Mouse (Mus musculus): ENCODE measurements at regions not wholly inside any gene's neighbourhood (a gene's known extent, or its start where the extent isn't known, plus 50 kb on each side); places are given as distances from the start of the nearest gene placed in this dataset.
"Not testable (repeated sequence)": the region's sequence is repeated elsewhere in the genome, so short reads cannot be mapped to it uniquely, and the experiment has no call there.

DNA sequence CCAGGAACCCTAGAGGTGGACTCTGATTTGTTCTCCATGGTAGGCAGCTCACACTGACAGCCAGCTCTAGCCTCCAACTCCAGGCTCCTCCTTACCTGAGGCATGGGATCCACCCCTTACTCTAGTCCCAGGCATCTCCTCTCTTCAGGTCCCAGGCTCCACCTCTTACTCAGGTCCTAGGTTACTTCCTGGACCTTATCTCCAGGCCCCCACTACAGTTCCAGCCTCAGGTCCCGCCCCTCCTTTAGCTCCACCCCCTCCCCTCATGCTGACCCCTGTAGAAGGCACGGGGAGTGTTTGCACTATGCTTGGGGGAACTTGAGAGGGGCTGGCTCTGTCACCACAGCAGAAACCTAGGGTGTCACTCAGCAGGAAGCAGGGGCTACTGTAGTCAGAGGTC lies 399.2 kb downstream of the Ptpru start:
- no peak; the same call in 1 of the 2 replicates for ATAC-seq (replicated peaks; ENCODE audit: low FRiP score, low read depth)
- Histone ChIP-seq H3K27me3 (ENCODE audit: insufficient read depth, low read length) (no peaks in the 10 kb centered on the region), H3K36me3 (ENCODE audit: insufficient read depth, low read length) (no peaks in the 10 kb centered on the region), H3K27ac (no peak overlapping the region), H3K9ac (ENCODE audit: low read depth, low read length) (no peak overlapping the region), H3K4me3 (replicated peaks; ENCODE audit: low read depth, low read length) (no peak overlapping the region), H3K4me1 (replicated peaks; ENCODE audit: insufficient read depth, low read length) (no peaks in the 10 kb centered on the region), H3K4me2 (ENCODE audit: low read length) (no peak overlapping the region), H3K9me3 (replicated peaks; ENCODE audit: low read length) (no peaks in the 10 kb centered on the region)
- DNase-seq (ENCODE audit: low spot score) = no peak
- WGBS = 18% methylated on average over 2 of the region's 2 CpGs
- no peak for TF ChIP-seq CTCF (IDR thresholded peaks at IDR 0.05; ENCODE audit: low read depth)

DNA sequence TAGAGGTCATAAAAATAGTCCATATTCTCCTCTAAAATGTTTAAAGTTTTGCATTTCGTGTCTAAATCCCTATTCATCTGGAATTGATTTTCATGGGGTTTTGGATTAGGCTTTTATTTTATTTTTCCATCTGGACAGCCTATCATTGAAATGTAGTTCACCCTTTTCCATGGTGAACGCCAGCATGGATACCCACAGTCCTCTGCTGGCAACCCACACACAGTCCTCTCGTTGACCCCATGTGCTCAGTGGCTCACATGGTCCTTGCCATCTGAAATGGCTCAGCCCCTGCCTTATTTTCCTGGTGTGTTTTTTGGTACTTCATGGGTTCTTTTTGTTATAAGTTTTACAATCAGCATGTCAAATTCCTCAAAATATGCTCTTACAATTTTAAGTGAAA lies 397.2 kb downstream of the Ptpru start:
- no peaks in the 10 kb centered on the region for H3K27me3 ChIP-seq (ENCODE audit: insufficient read depth, low read length)
- 81% methylated on average over 3 of the region's 3 CpGs for WGBS
- H3K36me3 ChIP-seq (ENCODE audit: insufficient read depth, low read length) = no peaks in the 10 kb centered on the region
- H3K4me3 ChIP-seq (replicated peaks; ENCODE audit: low read depth, low read length) = no peak overlapping the region
- H3K4me2 ChIP-seq (ENCODE audit: low read length) = no peak overlapping the region
- H3K9me3 ChIP-seq (replicated peaks; ENCODE audit: low read length) = no peaks in the 10 kb centered on the region
- no peak overlapping the region for H3K27ac ChIP-seq
- no peak for TF ChIP-seq CTCF (IDR thresholded peaks at IDR 0.05; ENCODE audit: low read depth)
- H3K9ac ChIP-seq (ENCODE audit: low read depth, low read length) = no peak overlapping the region
- H3K4me1 ChIP-seq (replicated peaks; ENCODE audit: insufficient read depth, low read length) = no peaks in the 10 kb centered on the region
- ATAC-seq (replicated peaks; ENCODE audit: low FRiP score, low read depth) (no peak), DNase-seq (ENCODE audit: low spot score) (no peak)

DNA sequence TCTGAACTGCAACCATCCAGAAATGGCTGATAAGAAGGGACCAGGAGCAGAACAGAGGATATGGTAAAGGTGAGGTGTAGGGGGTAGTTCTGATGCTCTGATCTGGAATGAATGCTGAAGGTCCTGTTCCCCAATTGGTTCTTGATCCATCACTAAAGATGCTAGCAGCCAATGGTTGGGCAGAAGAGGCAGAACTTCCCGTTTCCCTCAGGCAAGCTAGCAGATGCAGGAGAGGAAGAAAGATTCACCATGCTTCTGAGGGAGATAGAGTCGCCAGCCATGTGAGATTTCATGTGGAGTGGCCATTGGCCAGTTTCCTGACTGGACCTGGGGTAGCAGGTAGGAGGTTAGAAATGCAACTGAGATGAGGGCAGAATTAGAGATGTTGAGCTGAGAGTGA lies 394.6 kb downstream of the Ptpru start:
- ATAC-seq (replicated peaks; ENCODE audit: low FRiP score, low read depth) (no peak), DNase-seq (ENCODE audit: low spot score) (no peak)
- TF ChIP-seq CTCF (IDR thresholded peaks at IDR 0.05; ENCODE audit: low read depth) = no peak
- Histone ChIP-seq H3K4me2 (ENCODE audit: low read length) (no peak overlapping the region), H3K27ac (no peak overlapping the region), H3K27me3 (ENCODE audit: insufficient read depth, low read length) (no peaks in the 10 kb centered on the region), H3K4me1 (replicated peaks; ENCODE audit: insufficient read depth, low read length) (no peaks in the 10 kb centered on the region), H3K4me3 (replicated peaks; ENCODE audit: low read depth, low read length) (no peak overlapping the region), H3K9me3 (replicated peaks; ENCODE audit: low read length) (no peaks in the 10 kb centered on the region), H3K9ac (ENCODE audit: low read depth, low read length) (no peak overlapping the region), H3K36me3 (ENCODE audit: insufficient read depth, low read length) (no peaks in the 10 kb centered on the region)
- 84% methylated on average over 2 of the region's 2 CpGs for WGBS

GRCm38 (mm10) chr4:131450296-131450695 lies 387.8 kb downstream of the Ptpru start:
- WGBS = 48% methylated on average over 1 of the region's 1 CpGs
- ATAC-seq (replicated peaks; ENCODE audit: low FRiP score, low read depth); H3K9me3 ChIP-seq (replicated peaks; ENCODE audit: low read length); H3K36me3 ChIP-seq (ENCODE audit: insufficient read depth, low read length); H3K9ac ChIP-seq (ENCODE audit: low read depth, low read length); DNase-seq (ENCODE audit: low spot score); H3K27me3 ChIP-seq (ENCODE audit: insufficient read depth, low read length); H3K4me1 ChIP-seq (replicated peaks; ENCODE audit: insufficient read depth, low read length); H3K4me3 ChIP-seq (replicated peaks; ENCODE audit: low read depth, low read length); H3K4me2 ChIP-seq (ENCODE audit: low read length); H3K27ac ChIP-seq: not testable (repeated sequence)

GRCm38 (mm10) chr4:131457551-131457950 lies 380.5 kb downstream of the Ptpru start:
- no peak overlapping the region for H3K27ac ChIP-seq
- WGBS = 21% methylated on average over 7 of the region's 7 CpGs
- H3K9ac ChIP-seq (ENCODE audit: low read depth, low read length) = no peak overlapping the region
- TF ChIP-seq CTCF (IDR thresholded peaks at IDR 0.05; ENCODE audit: low read depth) = no peak
- DNase-seq (ENCODE audit: low spot score) (no peak), ATAC-seq (replicated peaks; ENCODE audit: low FRiP score, low read depth) (no peak)
- H3K27me3 ChIP-seq (ENCODE audit: insufficient read depth, low read length) = no peaks in the 10 kb centered on the region
- no peaks in the 10 kb centered on the region for H3K4me1 ChIP-seq (replicated peaks; ENCODE audit: insufficient read depth, low read length)
- H3K9me3 ChIP-seq (replicated peaks; ENCODE audit: low read length) = no peaks in the 10 kb centered on the region
- no peak overlapping the region for H3K4me3 ChIP-seq (replicated peaks; ENCODE audit: low read depth, low read length)
- H3K36me3 ChIP-seq (ENCODE audit: insufficient read depth, low read length) = no peaks in the 10 kb centered on the region
- no peak overlapping the region for H3K4me2 ChIP-seq (ENCODE audit: low read length)

GRCm38 (mm10) chr4:131459746-131460145 lies 378.3 kb downstream of the Ptpru start:
- 72% methylated on average over 5 of the region's 5 CpGs for WGBS
- no peak overlapping the region for H3K4me2 ChIP-seq (ENCODE audit: low read length)
- H3K27me3 ChIP-seq (ENCODE audit: insufficient read depth, low read length) = no peaks in the 10 kb centered on the region
- no peaks in the 10 kb centered on the region for H3K9me3 ChIP-seq (replicated peaks; ENCODE audit: low read length)
- no peak for TF ChIP-seq CTCF (IDR thresholded peaks at IDR 0.05; ENCODE audit: low read depth)
- no peaks in the 10 kb centered on the region for H3K4me1 ChIP-seq (replicated peaks; ENCODE audit: insufficient read depth, low read length)
- H3K9ac ChIP-seq (ENCODE audit: low read depth, low read length) = no peak overlapping the region
- DNase-seq (ENCODE audit: low spot score) (no peak), ATAC-seq (replicated peaks; ENCODE audit: low FRiP score, low read depth) (no peak)
- no peaks in the 10 kb centered on the region for H3K36me3 ChIP-seq (ENCODE audit: insufficient read depth, low read length)
- H3K27ac ChIP-seq = no peak overlapping the region
- no peak overlapping the region for H3K4me3 ChIP-seq (replicated peaks; ENCODE audit: low read depth, low read length)

DNA sequence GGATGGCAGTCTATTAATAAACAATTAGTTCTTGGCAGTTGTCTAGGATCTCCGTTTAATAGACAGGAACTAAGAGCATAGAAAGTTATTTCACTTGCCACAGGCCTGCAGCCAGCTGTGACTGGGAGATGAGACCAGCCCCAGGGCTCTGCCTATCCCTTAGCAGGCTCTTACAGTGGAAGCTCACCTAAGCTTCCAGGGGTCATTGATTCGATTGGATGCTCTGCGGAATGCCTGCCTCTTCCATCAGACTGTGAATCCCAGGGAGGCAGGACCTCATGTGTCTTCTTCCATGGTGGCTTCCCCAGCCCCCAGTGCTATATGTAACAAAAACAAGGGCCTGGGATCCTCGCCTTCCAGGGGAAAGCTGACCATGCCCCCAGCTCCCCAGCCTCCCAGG lies 376.8 kb downstream of the Ptpru start:
- no peak for DNase-seq (ENCODE audit: low spot score)
- WGBS = 32% methylated on average over 4 of the region's 4 CpGs
- H3K9me3 ChIP-seq (replicated peaks; ENCODE audit: low read length) = no peaks in the 10 kb centered on the region
- no peak for TF ChIP-seq CTCF (IDR thresholded peaks at IDR 0.05; ENCODE audit: low read depth)
- H3K27me3 ChIP-seq (ENCODE audit: insufficient read depth, low read length) = no peaks in the 10 kb centered on the region
- no peak overlapping the region for H3K9ac ChIP-seq (ENCODE audit: low read depth, low read length)
- H3K27ac ChIP-seq = no peak overlapping the region
- H3K4me1 ChIP-seq (replicated peaks; ENCODE audit: insufficient read depth, low read length) = no peaks in the 10 kb centered on the region
- H3K4me3 ChIP-seq (replicated peaks; ENCODE audit: low read depth, low read length) = no peak overlapping the region
- H3K36me3 ChIP-seq (ENCODE audit: insufficient read depth, low read length) = no peaks in the 10 kb centered on the region
- no peak for ATAC-seq (replicated peaks; ENCODE audit: low FRiP score, low read depth)
- no peak overlapping the region for H3K4me2 ChIP-seq (ENCODE audit: low read length)
